Mouse (Mus musculus): ENCODE data around the gene Olfr1286. TPM values are rescaled to one million over a fixed set of nuclear protein-coding genes. Genes with fewer than 3 reads are reported as not detected.

Gene Olfr1286
- polyA plus RNA-seq (2017; shearing (Covaris generic)): not detected

- no peak for ATAC-seq
Observed at GRCm38 (mm10) chr2:111422931-111423330, at the start of gene Olfr1286. TSS of gene Olfr1286 (minus strand) at chr2:111423115.

- ATAC-seq: no peak
Observed at GRCm38 (mm10) chr2:111448842-111449241, 25.9 kb upstream of the Olfr1286 start, which contains the start of gene Olfr1287. TSS of gene Olfr1287 (plus strand) at chr2:111449142.

- ATAC-seq: no peak
Observed at GRCm38 (mm10) chr2:111375222-111375621, 47.7 kb downstream of the Olfr1286 start, which contains the start of gene Olfr1284. TSS of gene Olfr1284 (plus strand) at chr2:111375522.

Other genes starting within 250 kb of the Olfr1286 start
- not detected for gene 4930430A15Rik, start 193.5 kb downstream of the Olfr1286 start, polyA plus RNA-seq (2017; shearing (Covaris generic))
- not detected for gene Olfr1275, start 187.8 kb downstream of the Olfr1286 start, polyA plus RNA-seq (2017; shearing (Covaris generic))
- not detected for gene Olfr1276, start 168.6 kb downstream of the Olfr1286 start, polyA plus RNA-seq (2017; shearing (Covaris generic))
- not detected for gene Olfr1277, start 149.0 kb downstream of the Olfr1286 start, polyA plus RNA-seq (2017; shearing (Covaris generic))
- gene Olfr1278, start 133.0 kb downstream of the Olfr1286 start, polyA plus RNA-seq (2017; shearing (Covaris generic)): not detected
- not detected for gene Olfr1279, start 122.5 kb downstream of the Olfr1286 start, polyA plus RNA-seq (2017; shearing (Covaris generic))
- gene Olfr1280, start 109.1 kb downstream of the Olfr1286 start, polyA plus RNA-seq (2017; shearing (Covaris generic)): not detected
- gene Olfr1281, start 96.6 kb downstream of the Olfr1286 start, polyA plus RNA-seq (2017; shearing (Covaris generic)): not detected
- gene Olfr1282, start 87.0 kb downstream of the Olfr1286 start, polyA plus RNA-seq (2017; shearing (Covaris generic)): not detected
- gene Olfr1283, start 56.3 kb downstream of the Olfr1286 start, polyA plus RNA-seq (2017; shearing (Covaris generic)): not detected
- not detected for gene Olfr1284, start 47.6 kb downstream of the Olfr1286 start, polyA plus RNA-seq (2017; shearing (Covaris generic))
- gene Olfr1287, start 26.0 kb upstream of the Olfr1286 start, polyA plus RNA-seq (2017; shearing (Covaris generic)): not detected
- not detected for gene Olfr1288, start 51.0 kb upstream of the Olfr1286 start, polyA plus RNA-seq (2017; shearing (Covaris generic))
- gene Olfr1289, start 57.7 kb upstream of the Olfr1286 start, polyA plus RNA-seq (2017; shearing (Covaris generic)): not detected
- gene Olfr1290, start 70.7 kb upstream of the Olfr1286 start, polyA plus RNA-seq (2017; shearing (Covaris generic)): not detected
- under 1 TPM in 1 of 2 experiments, not detected in 1; 0.16 TPM for gene Olfr1291-ps1, start 74.1 kb upstream of the Olfr1286 start, polyA plus RNA-seq (2017; shearing (Covaris generic))
- under 1 TPM in 1 of 2 experiments, not detected in 1; 0.09 TPM for gene Olfr1293-ps, start 102.1 kb upstream of the Olfr1286 start, polyA plus RNA-seq (2017; shearing (Covaris generic))
- gene Olfr1294, start 117.2 kb upstream of the Olfr1286 start, polyA plus RNA-seq (2017; shearing (Covaris generic)): not detected
- gene Olfr1295, start 146.6 kb upstream of the Olfr1286 start, polyA plus RNA-seq (2017; shearing (Covaris generic)): not detected
- under 1 TPM in 1 of 2 experiments, not detected in 1; 0.11 TPM for gene Olfr1297, start 203.4 kb upstream of the Olfr1286 start, polyA plus RNA-seq (2017; shearing (Covaris generic))
- gene Olfr1298, start 226.1 kb upstream of the Olfr1286 start, polyA plus RNA-seq (2017; shearing (Covaris generic)): not detected
- not detected for gene Olfr1299, start 238.3 kb upstream of the Olfr1286 start, polyA plus RNA-seq (2017; shearing (Covaris generic))

Data from activated CD4-positive, CD25-positive, alpha-beta regulatory T cell, adult 4 months (primary cell).